Mouse (Mus musculus) stomach, postnatal 0 days (tissue): ENCODE measurements at regions not wholly inside any gene's neighbourhood (a gene's known extent, or its start where the extent isn't known, plus 50 kb on each side); places are given as distances from the start of the nearest gene placed in this dataset.

Experiments
- ATAC-seq: fragments of 200-750 bp; cut with Nextera tagmentation; 2 replicates; pipeline ENCODE4 v1.8.0; 2017; ENCODE audit not compliant: low FRiP score, low TSS enrichment
- DNase-seq: peaks from one replicate; pipeline ENCODE4 v3.0.0-alpha.2; 2016; ENCODE audit warnings: low spot score
- H3K27ac ChIP-seq: fragments of 300-500 bp; sonication (generic); replicated peaks from 2 replicates; pipeline ENCODE4 v1.5.1; 2014; ENCODE audit warnings: mild to moderate bottlenecking, control low read depth
- H3K27me3 ChIP-seq: fragments of 300-500 bp; sonication (generic); 2 replicates; pipeline ENCODE4 v1.6.1; 2014; ENCODE audit warnings: low read length; ENCODE audit not compliant: control insufficient read depth, insufficient read depth
- H3K36me3 ChIP-seq: fragments of 300-500 bp; sonication (generic); 2 replicates; pipeline ENCODE4 v1.6.1; 2014; ENCODE audit warnings: low read length, mixed read lengths; ENCODE audit not compliant: control insufficient read depth, insufficient read depth
- H3K4me1 ChIP-seq: fragments of 300-500 bp; sonication (generic); replicated peaks from 2 replicates; pipeline ENCODE4 v1.6.1; 2014; ENCODE audit warnings: antibody characterized with exemption; ENCODE audit not compliant: control insufficient read depth, insufficient read depth
- H3K4me2 ChIP-seq: fragments of 300-500 bp; sonication (generic); replicated peaks from 2 replicates; pipeline ENCODE4 v1.6.1; 2014; ENCODE audit warnings: low read depth, mild to moderate bottlenecking, control low read depth, moderate library complexity
- H3K4me3 ChIP-seq: fragments of 300-500 bp; sonication (generic); 2 replicates; pipeline ENCODE4 v1.5.1; 2014; ENCODE audit warnings: low read depth, low read length, control low read depth
- H3K9ac ChIP-seq: fragments of 300-500 bp; sonication (generic); 2 replicates; pipeline ENCODE4 v1.6.1; 2014; ENCODE audit warnings: mild to moderate bottlenecking, low read length, control low read depth, mixed read lengths
- H3K9me3 ChIP-seq: fragments of 300-500 bp; sonication (generic); 2 replicates; pipeline ENCODE4 v1.6.1; 2016; ENCODE audit warnings: low read length; ENCODE audit not compliant: control insufficient read depth
- CTCF ChIP-seq: IDR thresholded peaks from 2 replicates; pipeline ENCODE4 v1.5.1; 2016; ENCODE audit warnings: antibody characterized with exemption, low read depth, mild to moderate bottlenecking, moderate library complexity
- EP300 ChIP-seq: optimal IDR thresholded peaks from 2 replicates; pipeline ENCODE3; 2016; ENCODE audit warnings: antibody characterized with exemption
- WGBS: fragments of 180-500 bp; shearing (Covaris S2); extraction: QIAGEN DNeasy Blood & Tissue Kit; methylation state at CpG from one replicate; pipeline ENCODE4 v1.1.7; 2014; 5-methylcytosine and 5-hydroxymethylcytosine counted together

GRCm38 (mm10) chr7:83094899-83095298, 227.8 kb downstream of the Mex3b start:
- Histone ChIP-seq H3K4me3 (no peak overlapping the region), H3K9me3 (no peaks in the 10 kb centered on the region), H3K9ac (no peak overlapping the region), H3K27ac (no peak overlapping the region), H3K27me3 (no peaks in the 10 kb centered on the region), H3K4me2 (no peak overlapping the region), H3K4me1 (no peaks in the 10 kb centered on the region), H3K36me3 (no peaks in the 10 kb centered on the region)
- no peak for DNase-seq
- TF ChIP-seq CTCF (no peak), EP300 (no peak)
- no peak for ATAC-seq
- WGBS = 45% methylated on average over 3 of the region's 3 CpGs

- no peaks in the 10 kb centered on the region for H3K4me1 ChIP-seq
- ATAC-seq = no peak
- TF ChIP-seq CTCF (no peak), EP300 (no peak)
- no peak overlapping the region for H3K27ac ChIP-seq
- WGBS = 90% methylated on average over 3 of the region's 3 CpGs
- H3K4me3 ChIP-seq = no peak overlapping the region
- H3K9ac ChIP-seq = no peak overlapping the region
- H3K36me3 ChIP-seq = no peaks in the 10 kb centered on the region
- H3K9me3 ChIP-seq = no peaks in the 10 kb centered on the region
- no peaks in the 10 kb centered on the region for H3K27me3 ChIP-seq
- no peak overlapping the region for H3K4me2 ChIP-seq
- DNase-seq = no peak
These were observed 228.5 kb downstream of the Mex3b start for GRCm38 (mm10) chr7:83095593-83095992.

DNA sequence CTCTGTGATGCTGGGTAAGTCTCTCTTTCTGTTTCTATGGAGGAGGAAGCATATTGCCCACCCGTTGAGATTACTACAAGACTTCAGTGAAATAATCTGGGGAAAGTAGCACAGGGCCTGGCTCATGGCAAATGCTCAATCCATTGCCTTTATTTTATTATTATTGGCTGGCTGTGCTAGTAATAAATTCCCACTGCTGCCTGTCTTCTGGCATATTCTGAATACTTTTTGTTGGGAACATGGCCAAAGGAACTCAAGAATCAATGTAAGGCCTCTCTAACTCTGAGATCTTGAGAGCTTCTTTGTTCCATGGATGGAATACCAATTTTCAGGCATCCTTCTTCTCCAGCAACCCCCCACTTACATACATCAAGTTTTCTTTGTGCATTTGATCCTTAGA, 237.3 kb downstream of the Mex3b start:
- ATAC-seq (no peak), DNase-seq (no peak)
- Histone ChIP-seq H3K9ac (no peak overlapping the region), H3K27ac (no peak overlapping the region), H3K9me3 (no peaks in the 10 kb centered on the region), H3K36me3 (no peaks in the 10 kb centered on the region), H3K4me2 (no peak overlapping the region), H3K4me3 (no peak overlapping the region), H3K27me3 (no peaks in the 10 kb centered on the region), H3K4me1 (no peaks in the 10 kb centered on the region)
- 69% methylated on average over 1 of the region's 1 CpGs for WGBS
- TF ChIP-seq CTCF = no peak
- TF ChIP-seq EP300 = no peak

GRCm38 (mm10) chr7:83105672-83106071, 238.5 kb downstream of the Mex3b start:
- Histone ChIP-seq H3K4me3 (no peak overlapping the region), H3K4me1 (no peaks in the 10 kb centered on the region), H3K27ac (no peak overlapping the region), H3K9me3 (no peaks in the 10 kb centered on the region), H3K36me3 (no peaks in the 10 kb centered on the region), H3K9ac (no peak overlapping the region), H3K4me2 (no peak overlapping the region), H3K27me3 (no peaks in the 10 kb centered on the region)
- DNase-seq (no peak), ATAC-seq (no peak)
- TF ChIP-seq CTCF = no peak
- no peak for TF ChIP-seq EP300

DNA sequence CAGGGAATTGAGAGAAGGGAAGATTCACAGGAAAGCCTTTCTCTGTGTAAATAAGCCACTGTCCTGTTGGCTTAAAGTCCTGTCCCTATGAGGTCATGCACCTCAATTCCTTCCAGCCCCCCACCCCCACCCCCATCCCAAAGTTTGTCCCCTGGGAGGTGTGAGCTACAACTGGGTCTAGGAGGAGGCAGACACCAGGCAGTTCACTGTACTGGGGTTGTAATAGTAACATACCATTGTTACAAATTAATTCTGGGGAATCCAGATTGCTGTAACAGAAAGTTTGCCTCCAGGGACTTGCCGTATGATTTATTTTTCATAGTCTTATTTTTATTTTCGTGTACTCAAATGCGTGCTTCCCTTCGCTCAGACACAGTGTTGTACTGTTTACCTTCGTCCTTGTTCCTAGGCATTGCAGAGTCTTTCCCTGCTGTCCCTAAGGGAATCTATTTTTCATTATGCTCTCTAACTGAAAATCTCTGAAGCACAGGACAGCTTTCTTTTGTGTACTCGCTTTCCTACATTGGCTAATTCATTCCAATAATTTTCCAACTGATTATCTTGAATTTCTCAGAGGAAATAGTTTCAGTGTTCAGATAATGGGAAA, 244.2 kb downstream of the Mex3b start:
- Histone ChIP-seq H3K9ac (no peak overlapping the region), H3K4me3 (no peak overlapping the region), H3K27ac (no peak overlapping the region), H3K27me3 (no peaks in the 10 kb centered on the region), H3K4me1 (no peaks in the 10 kb centered on the region), H3K36me3 (no peaks in the 10 kb centered on the region), H3K4me2 (no peak overlapping the region), H3K9me3 (no peaks in the 10 kb centered on the region)
- ATAC-seq (no peak), DNase-seq (no peak)
- WGBS = 78% methylated on average over 6 of the region's 6 CpGs
- no peak for TF ChIP-seq EP300

- 98% methylated on average over 1 of the region's 1 CpGs for WGBS
- H3K9ac ChIP-seq = no peak overlapping the region
- H3K36me3 ChIP-seq = no peaks in the 10 kb centered on the region
- TF ChIP-seq CTCF (no peak), EP300 (no peak)
- no peak overlapping the region for H3K4me3 ChIP-seq
- H3K27me3 ChIP-seq = no peaks in the 10 kb centered on the region
- DNase-seq (no peak), ATAC-seq (no peak)
- no peak overlapping the region for H3K27ac ChIP-seq
- H3K9me3 ChIP-seq = no peaks in the 10 kb centered on the region
- H3K4me2 ChIP-seq = no peak overlapping the region
- H3K4me1 ChIP-seq = no peaks in the 10 kb centered on the region
These were observed 249.4 kb downstream of the Mex3b start for GRCm38 (mm10) chr7:83116487-83116886.
